25 mouse cellular contexts compared by ENCODE assay signal in genomic region chr15:6404172-6404571, GRCm38 (mm10). TPM values are rescaled to one million over a fixed set of nuclear protein-coding genes. Genes with fewer than 3 reads are reported as not detected.
DNase-seq lines count a peak whose midpoint lies in the region; ATAC-seq and TF ChIP-seq lines count a peak whose summit lies in the region.
"Had no signal": no experiment of that assay in that cellular context is flagged by ENCODE, and none has a peak within 500 bp of the region (broad histone marks: within the 10 kb centered on the region; RNA-seq: fewer than 3 reads in every experiment).

No protein-coding gene starts in this region.

- H3K27ac ChIP-seq in embryonic facial prominence, embryonic 14.5 days (replicated peaks; ENCODE audit: low read depth, low read length): 0 out of 2 replicates have a peak overlapping the region, but pooled peaks have one; percentile 45
- H3K27ac ChIP-seq in embryonic facial prominence, embryonic 10.5 days (replicated peaks): no peak overlapping the region
- H3K27ac ChIP-seq in macrophage: peak overlapping the region; percentile 24
- H3K27ac ChIP-seq: embryonic facial prominence, embryonic 13.5 days; forebrain, embryonic 13.5 days; hindbrain, embryonic 12.5 days had no signal

- 0 out of 2 replicates have a peak, but pooled peaks cover 3% of the 10 kb centered on the region for H3K36me3 ChIP-seq in embryonic facial prominence, embryonic 14.5 days (ENCODE audit: control insufficient read depth, insufficient read depth, low read length)
- no peaks in the 10 kb centered on the region; the same call in 1 of the 2 replicates for H3K36me3 ChIP-seq in embryonic facial prominence, embryonic 10.5 days (replicated peaks)
- H3K36me3 ChIP-seq in C2C12 (ENCODE audit: control insufficient read depth, insufficient read depth): peaks cover 18% of the 10 kb centered on the region
- H3K36me3 ChIP-seq in macrophage (ENCODE audit: inconsistent target): 0 out of 2 replicates have a peak, but pooled peaks cover 21% of the 10 kb centered on the region
- H3K36me3 ChIP-seq: hindbrain, embryonic 12.5 days had no signal

- 66% methylated on average over 5 of the region's 5 CpGs for WGBS in embryonic facial prominence, embryonic 14.5 days
- 82% methylated on average over 5 of the region's 5 CpGs for WGBS in embryonic facial prominence, embryonic 10.5 days
- WGBS in macrophage (ENCODE audit: missing documents): 29% methylated on average over 5 of the region's 5 CpGs

- no peak overlapping the region for H3K4me2 ChIP-seq in embryonic facial prominence, embryonic 14.5 days (ENCODE audit: low read depth, low read length)
- H3K4me2 ChIP-seq: embryonic facial prominence, embryonic 13.5 days; forebrain, embryonic 13.5 days; heart, embryonic 12.5 days; hindbrain, embryonic 12.5 days had no signal

- H3K79me2 ChIP-seq in C2C12 (ENCODE audit: control insufficient read depth, insufficient read depth) (peaks cover 31% of the 10 kb centered on the region), macrophage (ENCODE audit: inconsistent target) (peaks cover 100% of the 10 kb centered on the region)

- H3K79me3 ChIP-seq in C2C12 (ENCODE audit: low read depth): peaks cover 5% of the 10 kb centered on the region

- H3K4me1 ChIP-seq in embryonic facial prominence, embryonic 14.5 days (ENCODE audit: control insufficient read depth, insufficient read depth, low read length): no peaks in the 10 kb centered on the region
- H3K4me1 ChIP-seq in embryonic facial prominence, embryonic 10.5 days: no peaks in the 10 kb centered on the region
- H3K4me1 ChIP-seq: forebrain, embryonic 13.5 days; hindbrain, embryonic 12.5 days had no signal

- no peak overlapping the region for H3K9ac ChIP-seq in embryonic facial prominence, embryonic 14.5 days (ENCODE audit: low read depth, low read length)
- H3K9ac ChIP-seq: embryonic facial prominence, embryonic 13.5 days; forebrain, embryonic 13.5 days; forebrain, postnatal 0 days; heart, embryonic 12.5 days; hindbrain, embryonic 12.5 days had no signal

- no peaks in the 10 kb centered on the region for H3K27me3 ChIP-seq in embryonic facial prominence, embryonic 14.5 days (replicated peaks; ENCODE audit: control insufficient read depth, insufficient read depth, low read length)
- H3K27me3 ChIP-seq in embryonic facial prominence, embryonic 10.5 days (replicated peaks; ENCODE audit: low read depth, poor library complexity, severe bottlenecking): no peaks in the 10 kb centered on the region
- H3K27me3 ChIP-seq in C2C12 (ENCODE audit: control insufficient read depth, insufficient read depth, insufficient read length): no peaks in the 10 kb centered on the region
- H3K27me3 ChIP-seq: CH12.LX; embryonic facial prominence, embryonic 13.5 days; forebrain, embryonic 13.5 days; heart, embryonic 12.5 days; hindbrain, embryonic 12.5 days had no signal

- ATAC-seq in embryonic facial prominence, embryonic 14.5 days (ENCODE audit: low read depth): peak; percentile 87
- peak; percentile 37 to 60 for ATAC-seq in hematopoietic stem cell, adult 5-6 weeks (replicated peaks in 1 of 2; ENCODE audit: insufficient read depth in 1 of 2, low FRiP score in 2 of 2, low TSS enrichment in 1 of 2, low read depth in 1 of 2, poor library complexity in 2 of 2, severe bottlenecking in 2 of 2)
- ATAC-seq: forebrain, embryonic 13.5 days; forebrain, postnatal 0 days; hindbrain, embryonic 16.5 days had no signal

- no peak overlapping the region for H3ac ChIP-seq in C2C12 (ENCODE audit: control insufficient read depth, insufficient read length, low read depth)

- no peak for TF ChIP-seq CTCF in C2C12 (IDR thresholded peaks at IDR 0.05; ENCODE audit: control insufficient read depth, insufficient read depth, insufficient read length)

- H3K9me3 ChIP-seq in embryonic facial prominence, embryonic 14.5 days (ENCODE audit: control insufficient read depth, low read length): no peaks in the 10 kb centered on the region
- no peaks in the 10 kb centered on the region for H3K9me3 ChIP-seq in embryonic facial prominence, embryonic 10.5 days
- H3K9me3 ChIP-seq: embryonic facial prominence, embryonic 13.5 days; forebrain, embryonic 13.5 days; heart, embryonic 12.5 days; hindbrain, embryonic 12.5 days had no signal

- peak; percentile 69 for DNase-seq in embryonic facial prominence, embryonic 14.5 days (ENCODE audit: low spot score)
- no peak for DNase-seq in embryonic facial prominence, embryonic 10.5 days (ENCODE audit: low spot score)
- no peak for DNase-seq in urinary bladder, adult 2 months (ENCODE audit: low spot score)
- no peak for DNase-seq in layer of hippocampus, postnatal 25 days (ENCODE audit: extremely low spot score in 1 of 2, low spot score in 1 of 2)
- DNase-seq: adrenal gland, adult 2 months; adrenal gland, postnatal 25 days; cerebellum, adult 18-20 months; cerebellum, adult 9-11 months; cerebellum, postnatal 36 days; forebrain, postnatal 0 days; gastrocnemius, postnatal 14 days; heart, postnatal 36 days had no signal

- H3K4me3 ChIP-seq in embryonic facial prominence, embryonic 14.5 days (ENCODE audit: low read depth, low read length): no peak overlapping the region
- H3K4me3 ChIP-seq in embryonic facial prominence, embryonic 10.5 days: no peak overlapping the region
- H3K4me3 ChIP-seq in C2C12 (ENCODE audit: insufficient read depth, poor library complexity, severe bottlenecking) (no peak overlapping the region), macrophage (ENCODE audit: inconsistent target) (no peak overlapping the region)
- H3K4me3 ChIP-seq: embryonic facial prominence, embryonic 13.5 days; forebrain, embryonic 13.5 days; heart, embryonic 12.5 days; hindbrain, embryonic 12.5 days had no signal

TF ChIP-seq in C2C12, 6 proteins besides CTCF, POLR2A, EP300 and RAD21:
- TF ChIP-seq MYOD1 (IDR thresholded peaks at IDR 0.05; ENCODE audit: control insufficient read depth, insufficient read length, low read depth) (peak; percentile 92), CEBPB (IDR thresholded peaks at IDR 0.05; ENCODE audit: low read depth) (no peak), FOSL1 (IDR thresholded peaks at IDR 0.05; ENCODE audit: insufficient read depth, low read length, poor library complexity, severe bottlenecking) (no peak), USF1 (IDR thresholded peaks at IDR 0.05; ENCODE audit: low read depth) (no peak)
TF ChIP-seq in C2C12: peak in this region for 1.

RNA-seq across cellular contexts. Expression of gene C9, which starts 41.0 kb away (rescaled TPM):
- polyA plus RNA-seq in embryonic facial prominence, embryonic 14.5 days (2014; fragmentation: Nextera tagmentation; extraction: Ambion mirVana): not detected in 2 replicates
- not detected in 2 replicates for polyA plus RNA-seq in embryonic facial prominence, embryonic 10.5 days (2016; fragmentation: Nextera tagmentation; extraction: Ambion mirVana)
- polyA plus RNA-seq in C2C12 (2012; fragmentation: generic; extraction: Trizol): not detected
- total RNA-seq in hematopoietic stem cell, adult 5-6 weeks (2017): not detected in 2 replicates
- total RNA-seq in macrophage (2018; cell fraction: chromatin; rRNA removed): not detected
- not detected for total RNA-seq in macrophage (2018; cell fraction: cytosol; rRNA removed)
- not detected for total RNA-seq in macrophage (2018; cell fraction: nucleus; rRNA removed)
- polyA plus RNA-seq in macrophage (2018): not detected in 3 replicates
- 0.04 and 0.06 TPM in 2 replicates for polyA plus RNA-seq in urinary bladder, adult 2 months (2012; rRNA removed)
- not detected for total RNA-seq in layer of hippocampus, postnatal 25 days (2021)
- total RNA-seq: adrenal gland, postnatal 25 days; CH12.LX; forebrain, postnatal 0 days; gastrocnemius, adult 18-20 months; gastrocnemius, postnatal 14 days; heart, adult 8-10 months; heart, postnatal 36 days had no signal
- polyA plus RNA-seq: adrenal gland, adult 2 months; embryonic facial prominence, embryonic 13.5 days; forebrain, embryonic 13.5 days; forebrain, postnatal 0 days; gonadal fat pad, adult 2 months; heart, embryonic 12.5 days; heart, embryonic 16.5 days; hindbrain, embryonic 12.5 days; hindbrain, embryonic 16.5 days had no signal
